Mouse (Mus musculus) embryo, embryonic 11 days (tissue): ENCODE measurements around the gene Clptm1.

Experiments
- DNase-seq: peaks from one replicate; pipeline ENCODE4 v3.0.0-alpha.2; 2015

Clptm1 gene

GRCm38 (mm10) chr7:19663940-19664339 is 893 bp downstream of the Clptm1 start:
- DNase-seq: no peak

GRCm38 (mm10) chr7:19652614-19653013 is 12.2 kb downstream of the Clptm1 start:
- DNase-seq: no peak

GRCm38 (mm10) chr7:19651063-19651786 is 13.6 kb downstream of the Clptm1 start:
- DNase-seq: no peak

GRCm38 (mm10) chr7:19641223-19641622 is 23.6 kb downstream of the Clptm1 start:
- no peak for DNase-seq

- DNase-seq: no peak
These were observed 29.6 kb downstream of the Clptm1 start for GRCm38 (mm10) chr7:19635074-19635827.

GRCm38 (mm10) chr7:19634591-19634990 is 30.2 kb downstream of the Clptm1 start:
- DNase-seq: no peak

- no peak for DNase-seq
These were observed 31.0 kb downstream of the Clptm1 start for GRCm38 (mm10) chr7:19633855-19634254.

GRCm38 (mm10) chr7:19633197-19633596 is 31.6 kb downstream of the Clptm1 start:
- no peak for DNase-seq

- DNase-seq: no peak
These were observed 32.1 kb downstream of the Clptm1 start for GRCm38 (mm10) chr7:19632720-19633119.

- DNase-seq: no peak
These were observed 32.6 kb downstream of the Clptm1 start for GRCm38 (mm10) chr7:19632275-19632674.

GRCm38 (mm10) chr7:19629361-19629734 is 35.5 kb downstream of the Clptm1 start, which contains the start of gene Relb:
Relb (minus strand) TSS chr7:19629438.
- peak; percentile 96 for DNase-seq

GRCm38 (mm10) chr7:19628536-19629360 is 36.1 kb downstream of the Clptm1 start:
- peak; percentile 93 for DNase-seq

GRCm38 (mm10) chr7:19628192-19628535 is 36.7 kb downstream of the Clptm1 start:
- no peak for DNase-seq

- no peak for DNase-seq
These were observed 37.1 kb downstream of the Clptm1 start for GRCm38 (mm10) chr7:19627721-19628120.

GRCm38 (mm10) chr7:19623433-19623832 is 41.4 kb downstream of the Clptm1 start:
- no peak for DNase-seq

GRCm38 (mm10) chr7:19622241-19622640 is 42.6 kb downstream of the Clptm1 start:
- DNase-seq: no peak

- no peak for DNase-seq
These were observed 44.0 kb downstream of the Clptm1 start for GRCm38 (mm10) chr7:19620811-19621210.

- DNase-seq: peak; percentile 92
These were observed 45.6 kb downstream of the Clptm1 start for GRCm38 (mm10) chr7:19619004-19619801.

GRCm38 (mm10) chr7:19615036-19615577 is 49.7 kb downstream of the Clptm1 start:
- no peak for DNase-seq

- no peak for DNase-seq
These were observed 53.9 kb downstream of the Clptm1 start for GRCm38 (mm10) chr7:19610969-19611368.

- no peak for DNase-seq
These were observed 55.0 kb downstream of the Clptm1 start for GRCm38 (mm10) chr7:19609641-19610332.

GRCm38 (mm10) chr7:19607291-19607690 is 57.5 kb downstream of the Clptm1 start:
- DNase-seq: no peak
